Mouse (Mus musculus) naive thymus-derived CD4-positive, alpha-beta T cell, adult 5 months (primary cell): ENCODE measurements around the gene Trim66. TPM values are rescaled to one million over a fixed set of nuclear protein-coding genes. Genes with fewer than 3 reads are reported as not detected.

ENCODE experiments used
- polyA plus RNA-seq: library from polyadenylated mRNA; unstranded; fragments of 100-300 nt; shearing (Covaris generic); gene quantifications from one replicate; pipeline ENCODE4 v1.2.1, GENCODE M21; 2017

Gene Trim66
- polyA plus RNA-seq = 0.19 TPM

DNA sequence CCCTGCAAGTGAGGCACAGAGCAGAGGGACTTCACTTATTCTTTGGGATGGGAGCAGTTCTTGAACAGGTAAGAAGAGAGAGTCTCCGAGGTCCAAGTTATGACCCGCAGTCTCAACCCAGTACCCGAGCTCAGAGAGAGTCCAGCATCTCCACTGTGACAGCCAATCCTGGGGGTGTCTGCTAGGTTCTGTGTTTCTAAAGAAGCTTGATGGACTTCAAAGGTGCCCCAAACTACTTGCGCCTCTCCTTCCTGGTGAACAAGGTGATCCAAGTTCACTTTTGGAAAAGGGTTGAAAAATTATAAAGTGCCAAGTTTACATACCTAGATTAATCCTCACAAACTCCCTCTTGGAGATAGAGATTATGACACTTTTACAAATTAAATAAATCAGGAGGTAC lies at the start of gene Trim66:
Gene Trim66 (minus strand): TSS at position 101 of the 400 bp plus-strand sequence.

DNA sequence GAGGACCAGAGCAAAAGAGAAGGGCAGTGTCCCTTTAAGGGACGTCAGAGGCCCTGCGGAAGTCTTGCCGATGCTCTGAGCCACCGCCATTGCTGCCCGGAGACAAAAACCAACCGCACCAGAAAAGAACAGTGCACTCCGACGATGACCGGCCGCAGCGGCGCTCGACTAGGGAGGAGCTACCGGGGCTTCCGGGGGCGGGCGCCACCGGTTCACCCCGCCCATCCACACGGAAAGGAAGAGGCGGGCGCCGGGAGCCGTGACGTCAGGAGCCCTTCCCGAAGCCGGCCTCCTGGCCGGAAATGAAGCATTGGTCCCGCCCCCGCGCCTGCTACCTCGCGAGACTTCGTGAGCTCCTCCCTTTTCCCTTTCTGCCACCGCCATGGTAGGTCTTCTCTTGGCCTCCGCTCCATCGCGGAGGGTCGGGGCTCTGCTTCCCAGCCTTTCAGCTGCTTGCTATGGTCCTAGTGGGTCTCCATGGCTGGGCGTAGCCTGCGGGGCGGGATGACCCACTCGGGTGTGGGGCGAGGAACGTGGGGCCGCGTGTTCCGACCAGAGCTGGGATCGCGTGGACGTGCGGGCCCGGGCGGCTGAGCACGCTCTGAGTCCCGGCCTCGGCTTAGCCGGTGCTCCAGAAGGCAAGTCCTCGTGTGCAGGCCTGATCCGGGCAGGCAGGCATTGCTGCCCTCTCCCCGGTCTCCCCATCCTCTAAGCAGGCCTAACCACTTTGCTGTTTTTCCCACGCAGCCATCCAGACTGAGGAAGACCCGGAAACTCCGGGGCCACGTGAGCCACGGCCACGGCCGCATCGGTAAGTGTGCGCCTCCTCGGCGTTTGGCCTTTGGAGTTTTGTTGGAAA lies 11.1 kb upstream of the Trim66 start, which contains the start of gene Rpl27a:
Gene Rpl27a (plus strand): TSS at position 310 of the 859 bp plus-strand sequence.

DNA sequence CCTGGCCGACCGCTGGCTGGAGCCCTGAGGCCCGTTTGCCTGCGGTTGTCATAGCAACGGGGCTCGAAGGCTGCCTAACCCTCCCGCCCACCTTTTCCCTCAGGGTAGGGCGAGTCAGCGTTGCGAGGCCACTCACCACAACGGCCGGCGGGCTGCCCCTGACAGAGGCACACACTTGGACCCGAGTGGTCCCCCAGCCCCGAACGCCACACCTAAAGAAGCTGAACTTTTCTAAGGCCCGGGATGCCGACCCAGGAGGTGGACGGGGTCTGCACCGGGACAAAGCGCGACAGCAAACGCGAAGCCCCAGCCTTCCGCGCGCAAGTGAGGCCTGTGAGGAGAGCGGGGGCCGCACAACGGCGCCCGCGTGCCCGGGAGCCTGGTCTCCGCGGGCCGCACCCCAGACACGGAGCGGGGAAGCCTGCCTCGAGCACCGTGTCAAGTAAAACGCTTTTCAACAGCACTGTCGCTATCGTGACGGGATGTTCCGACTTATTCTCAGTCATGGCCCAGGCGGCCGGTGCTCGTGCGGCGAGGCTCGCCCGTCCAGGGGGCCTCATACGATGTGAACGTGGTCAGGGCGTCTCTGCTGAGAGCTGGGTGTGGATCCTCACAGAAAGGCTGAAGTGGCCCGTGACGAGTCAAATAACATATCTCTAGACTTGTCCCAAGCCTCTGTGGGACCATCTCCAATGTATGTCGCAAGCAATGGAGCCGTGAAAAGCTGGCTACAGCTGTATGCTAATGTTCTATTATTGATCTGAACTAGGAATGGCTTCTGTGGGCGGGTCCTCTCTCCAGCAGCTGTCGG lies 68.9 kb downstream of the Trim66 start, which contains the start of gene Stk33:
Gene Stk33 (minus strand): TSS at position 301 of the 811 bp plus-strand sequence.

Other genes with a start within 250 kb of the Trim66 start
- gene Stk33, start 69.1 kb downstream of the Trim66 start, polyA plus RNA-seq = not detected
- gene Rpl27a, start 11.0 kb upstream of the Trim66 start, polyA plus RNA-seq = 135 TPM
- 1.3 TPM for gene St5, start 195.5 kb upstream of the Trim66 start, polyA plus RNA-seq
- gene Akip1, start 195.6 kb upstream of the Trim66 start, polyA plus RNA-seq = 13.1 TPM
- gene BC051019, start 215.7 kb upstream of the Trim66 start, polyA plus RNA-seq = not detected
- 0.68 TPM for gene Ascl3, start 223.6 kb upstream of the Trim66 start, polyA plus RNA-seq
- gene Tmem9b, start 244.7 kb upstream of the Trim66 start, polyA plus RNA-seq = 141 TPM